Comparison of ENCODE assay signal across 32 mouse cellular contexts in the genomic region with DNA sequence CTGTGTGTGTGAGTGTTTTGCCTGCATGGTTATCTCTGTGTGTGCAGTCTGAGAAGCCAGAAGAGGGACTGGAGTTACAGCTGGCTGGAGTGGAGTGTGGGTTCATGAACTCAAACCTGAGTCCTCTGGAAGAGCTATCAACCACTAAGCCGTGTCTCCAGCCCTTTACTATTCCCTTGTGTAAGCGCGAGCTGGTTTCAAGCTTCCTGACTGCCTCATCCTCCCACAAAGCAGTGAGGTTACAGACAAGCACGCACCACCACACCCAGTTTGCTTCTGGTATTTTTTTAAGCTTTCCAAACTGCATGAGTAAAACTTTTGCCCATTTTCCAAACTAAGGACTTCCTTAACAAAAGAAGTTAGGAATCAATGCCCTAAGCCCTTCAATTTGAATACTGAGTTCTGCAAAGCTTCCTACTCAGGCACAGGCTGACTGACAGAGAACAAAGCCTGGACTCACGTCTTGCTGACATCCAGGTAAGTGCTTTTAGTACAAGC. TPM values are rescaled to one million over a fixed set of nuclear protein-coding genes. Genes with fewer than 3 reads are reported as not detected.
DNase-seq lines count a peak whose midpoint lies in the region; ATAC-seq and TF ChIP-seq lines count a peak whose summit lies in the region.
"Had no signal": no experiment of that assay in that cellular context is flagged by ENCODE, and none has a peak within 500 bp of the region (broad histone marks: within the 10 kb centered on the region; RNA-seq: fewer than 3 reads in every experiment).

No protein-coding gene starts in this region.

- TF ChIP-seq CTCF in gastrocnemius, adult 2 months (IDR thresholded peaks at IDR 0.05) = no peak
- TF ChIP-seq CTCF in ES-Bruce4 (IDR thresholded peaks at IDR 0.05; ENCODE audit: low read depth, low read length) = no peak
- TF ChIP-seq CTCF in embryonic fibroblast, embryonic 13.5 days (IDR thresholded peaks at IDR 0.05; ENCODE audit: borderline replicate concordance, insufficient read depth, low read length) = no peak

- H3K27me3 ChIP-seq in ES-Bruce4 (ENCODE audit: control insufficient read depth, insufficient read depth, low read length, poor library complexity, severe bottlenecking) = no peaks in the 10 kb centered on the region
- no peaks in the 10 kb centered on the region for H3K27me3 ChIP-seq in midbrain, embryonic 14.5 days (ENCODE audit: control insufficient read depth, insufficient read depth, low read length)
- H3K27me3 ChIP-seq: CH12.LX; forebrain, embryonic 12.5 days; forebrain, embryonic 15.5 days; heart, embryonic 12.5 days; heart, embryonic 15.5 days had no signal

- intact Hi-C loops in gastrocnemius, adult 2 months (cut with DNase I) = no loop called here

- peaks cover 4% of the 10 kb centered on the region for H3K4me1 ChIP-seq in ES-Bruce4 (ENCODE audit: control insufficient read depth, insufficient read depth, low read length)
- H3K4me1 ChIP-seq in embryonic fibroblast, embryonic 13.5 days (ENCODE audit: control insufficient read depth, insufficient read depth, low read length) = peaks cover 18% of the 10 kb centered on the region
- H3K4me1 ChIP-seq in midbrain, embryonic 14.5 days (ENCODE audit: control insufficient read depth, insufficient read depth, low read length) = peaks cover 10% of the 10 kb centered on the region

- H3K9me3 ChIP-seq in ES-Bruce4 (replicated peaks; ENCODE audit: control insufficient read depth, insufficient read depth, low read length, poor library complexity, severe bottlenecking) = no peaks in the 10 kb centered on the region
- H3K9me3 ChIP-seq in midbrain, embryonic 14.5 days (ENCODE audit: control insufficient read depth, low read length) = no peaks in the 10 kb centered on the region
- H3K9me3 ChIP-seq: forebrain, embryonic 12.5 days; forebrain, embryonic 15.5 days; heart, embryonic 12.5 days; heart, embryonic 15.5 days; hindbrain, embryonic 10.5 days had no signal

- peak overlapping the region; percentile 65 for H3K27ac ChIP-seq in gastrocnemius, adult 2 months
- H3K27ac ChIP-seq in ES-Bruce4 (ENCODE audit: insufficient read depth, low read length) = peak overlapping the region; percentile 62
- H3K27ac ChIP-seq in embryonic fibroblast, embryonic 13.5 days (ENCODE audit: insufficient read depth, low read length) = peak overlapping the region; percentile 93
- no peak overlapping the region for H3K27ac ChIP-seq in midbrain, embryonic 14.5 days (replicated peaks; ENCODE audit: low read depth, low read length)
- H3K27ac ChIP-seq: forebrain, embryonic 12.5 days; forebrain, embryonic 15.5 days; heart, embryonic 15.5 days; hindbrain, embryonic 10.5 days; hindbrain, embryonic 14.5 days; hindbrain, postnatal 0 days had no signal

- H3K9ac ChIP-seq in ES-Bruce4 (ENCODE audit: low read depth, poor library complexity, severe bottlenecking) = no peak overlapping the region
- H3K9ac ChIP-seq in midbrain, embryonic 14.5 days (replicated peaks; ENCODE audit: low read length) = no peak overlapping the region
- H3K9ac ChIP-seq: forebrain, embryonic 12.5 days; forebrain, embryonic 15.5 days; heart, embryonic 12.5 days; heart, embryonic 15.5 days; hindbrain, embryonic 14.5 days had no signal

- DNase-seq in gastrocnemius, adult 2 months = no peak
- DNase-seq in gastrocnemius, postnatal 10 days = no peak
- DNase-seq in right cerebral cortex, postnatal 4 days = no peak
- no peak for DNase-seq in midbrain, embryonic 14.5 days
- DNase-seq in thymus, postnatal 10 days (ENCODE audit: low spot score in 2 of 2) = no peak
- DNase-seq: adrenal gland, postnatal 10 days; adrenal gland, postnatal 36 days; cerebellum, adult 18-20 months; cerebellum, adult 9-10 months; cerebellum, postnatal 14 days; gastrocnemius, postnatal 25 days; heart, adult 18-20 months; heart, postnatal 10 days; heart, postnatal 36 days had no signal

- 84% methylated on average over 5 of the region's 5 CpGs for WGBS in midbrain, embryonic 14.5 days

- H3K4me2 ChIP-seq in midbrain, embryonic 14.5 days (ENCODE audit: low read length) = no peak overlapping the region
- H3K4me2 ChIP-seq: forebrain, embryonic 12.5 days; forebrain, embryonic 15.5 days; heart, embryonic 12.5 days; heart, embryonic 15.5 days; hindbrain, embryonic 14.5 days had no signal

- H3K36me3 ChIP-seq in ES-Bruce4 (ENCODE audit: control insufficient read depth, insufficient read depth, low read length, poor library complexity, severe bottlenecking) = peaks cover 93% of the 10 kb centered on the region
- H3K36me3 ChIP-seq in midbrain, embryonic 14.5 days (ENCODE audit: control insufficient read depth, insufficient read depth, low read length) = peaks cover 82% of the 10 kb centered on the region

- no peak for ATAC-seq in midbrain, embryonic 14.5 days (ENCODE audit: low FRiP score, low TSS enrichment)
- ATAC-seq: forebrain, embryonic 15.5 days; hindbrain, postnatal 0 days; intestine, postnatal 0 days had no signal

- no peak overlapping the region for H3K4me3 ChIP-seq in gastrocnemius, adult 2 months
- no peak overlapping the region for H3K4me3 ChIP-seq in ES-Bruce4 (ENCODE audit: low read depth, low read length)
- no peak overlapping the region for H3K4me3 ChIP-seq in embryonic fibroblast, embryonic 13.5 days (ENCODE audit: insufficient read depth, low read length)
- no peak overlapping the region for H3K4me3 ChIP-seq in midbrain, embryonic 14.5 days (replicated peaks; ENCODE audit: low read depth, low read length)
- H3K4me3 ChIP-seq: forebrain, embryonic 12.5 days; forebrain, embryonic 15.5 days; heart, embryonic 12.5 days; heart, embryonic 15.5 days; hindbrain, embryonic 10.5 days had no signal

- TF ChIP-seq POLR2A in ES-Bruce4 (IDR thresholded peaks at IDR 0.05; ENCODE audit: insufficient read depth, low read length) = no peak
- TF ChIP-seq POLR2A in embryonic fibroblast, embryonic 13.5 days (IDR thresholded peaks at IDR 0.05; ENCODE audit: low read depth, low read length) = no peak

- no peak for TF ChIP-seq EP300 in ES-Bruce4 (IDR thresholded peaks at IDR 0.05; ENCODE audit: insufficient read depth, low read depth, low read length)

RNA-seq across cellular contexts. Expression of a gene that starts 5.9 kb away (rescaled TPM):
- total RNA-seq in gastrocnemius, adult 2 months (2021) = 10 to 100 TPM; 64.7 to 66.3 TPM
- 10 to 100 TPM; 71.5 to 77.4 TPM for total RNA-seq in gastrocnemius, postnatal 10 days (2021)
- polyA plus RNA-seq in ES-Bruce4 (2011; ENCODE audit: insufficient read depth, insufficient read length, low read depth, missing spikeins) = 116 and 119 TPM in 2 replicates
- polyA plus RNA-seq in embryonic fibroblast, embryonic 13.5 days (2011; ENCODE audit: insufficient read length, low read depth, missing spikeins) = 91.2 and 117 TPM in 2 replicates
- polyA plus RNA-seq in midbrain, embryonic 14.5 days (2014; fragmentation: Nextera tagmentation; extraction: Ambion mirVana) = 125 TPM in 2 replicates

RNA-seq across cellular contexts. Expression of a gene that starts 35.9 kb away (rescaled TPM):
- total RNA-seq in gastrocnemius, adult 2 months (2021) = not detected
- not detected for total RNA-seq in gastrocnemius, postnatal 10 days (2021)
- polyA plus RNA-seq in ES-Bruce4 (2011; ENCODE audit: insufficient read depth, insufficient read length, low read depth, missing spikeins) = 0.10 TPM in 1 of 2 replicates, not detected in the other
- polyA plus RNA-seq in embryonic fibroblast, embryonic 13.5 days (2011; ENCODE audit: insufficient read length, low read depth, missing spikeins) = not detected in 2 replicates
- polyA plus RNA-seq in midbrain, embryonic 14.5 days (2014; fragmentation: Nextera tagmentation; extraction: Ambion mirVana) = not detected in 2 replicates
- total RNA-seq: adrenal gland, adult 18-20 months; adrenal gland, postnatal 10 days; adrenal gland, postnatal 36 days; CH12.LX; gastrocnemius, adult 18-20 months; gastrocnemius, postnatal 25 days; heart, adult 18-20 months; heart, postnatal 10 days; heart, postnatal 36 days; hindbrain, postnatal 0 days had no signal
- polyA plus RNA-seq: embryonic facial prominence, embryonic 11.5 days; embryonic facial prominence, embryonic 14.5 days; forebrain, embryonic 12.5 days; forebrain, embryonic 15.5 days; gonadal fat pad, adult 2 months; heart, embryonic 12.5 days; heart, embryonic 15.5 days; hindbrain, embryonic 10.5 days; hindbrain, embryonic 14.5 days; hindbrain, postnatal 0 days; intestine, embryonic 14.5 days; intestine, postnatal 0 days had no signal

RNA-seq across cellular contexts. Expression of a gene that starts 42.6 kb away (rescaled TPM):
- 10 to 100 TPM; 20.4 to 20.5 TPM for total RNA-seq in gastrocnemius, adult 2 months (2021)
- 10 to 100 TPM; 21.7 to 30.4 TPM for total RNA-seq in gastrocnemius, postnatal 10 days (2021)
- polyA plus RNA-seq in ES-Bruce4 (2011; ENCODE audit: insufficient read depth, insufficient read length, low read depth, missing spikeins) = 66.8 and 73.1 TPM in 2 replicates
- 36.3 and 40.6 TPM in 2 replicates for polyA plus RNA-seq in embryonic fibroblast, embryonic 13.5 days (2011; ENCODE audit: insufficient read length, low read depth, missing spikeins)
- polyA plus RNA-seq in midbrain, embryonic 14.5 days (2014; fragmentation: Nextera tagmentation; extraction: Ambion mirVana) = 59.7 and 65.8 TPM in 2 replicates

RNA-seq across cellular contexts. Expression of a gene that starts 42.7 kb away (rescaled TPM):
- 1 to 10 TPM in 1 of 2 experiments, not detected in 1; 1.2 TPM for total RNA-seq in gastrocnemius, adult 2 months (2021)
- total RNA-seq in gastrocnemius, postnatal 10 days (2021) = not detected
- 1.7 and 2.6 TPM in 2 replicates for polyA plus RNA-seq in ES-Bruce4 (2011; ENCODE audit: insufficient read depth, insufficient read length, low read depth, missing spikeins)
- polyA plus RNA-seq in embryonic fibroblast, embryonic 13.5 days (2011; ENCODE audit: insufficient read length, low read depth, missing spikeins) = not detected in 2 replicates
- 0.58 TPM in 1 of 2 replicates, not detected in the other for polyA plus RNA-seq in midbrain, embryonic 14.5 days (2014; fragmentation: Nextera tagmentation; extraction: Ambion mirVana)
- total RNA-seq: CH12.LX; hindbrain, postnatal 0 days had no signal
- polyA plus RNA-seq: embryonic facial prominence, embryonic 11.5 days; embryonic facial prominence, embryonic 14.5 days; forebrain, embryonic 12.5 days; heart, embryonic 12.5 days; hindbrain, embryonic 10.5 days; hindbrain, embryonic 14.5 days; hindbrain, postnatal 0 days; intestine, postnatal 0 days had no signal

RNA-seq across cellular contexts. Expression of a gene that starts 45.6 kb away (rescaled TPM):
- total RNA-seq in gastrocnemius, adult 2 months (2021) = not detected
- under 1 TPM; 0.36 to 0.54 TPM for total RNA-seq in gastrocnemius, postnatal 10 days (2021)
- not detected in 2 replicates for polyA plus RNA-seq in ES-Bruce4 (2011; ENCODE audit: insufficient read depth, insufficient read length, low read depth, missing spikeins)
- not detected in 2 replicates for polyA plus RNA-seq in embryonic fibroblast, embryonic 13.5 days (2011; ENCODE audit: insufficient read length, low read depth, missing spikeins)
- not detected in 2 replicates for polyA plus RNA-seq in midbrain, embryonic 14.5 days (2014; fragmentation: Nextera tagmentation; extraction: Ambion mirVana)
- total RNA-seq: adrenal gland, adult 18-20 months; adrenal gland, postnatal 36 days; CH12.LX; gastrocnemius, adult 18-20 months; gastrocnemius, postnatal 25 days; heart, postnatal 36 days; hindbrain, postnatal 0 days; MEL had no signal
- polyA plus RNA-seq: embryonic facial prominence, embryonic 14.5 days; forebrain, embryonic 12.5 days; forebrain, embryonic 15.5 days; heart, embryonic 12.5 days; heart, embryonic 15.5 days; hindbrain, embryonic 14.5 days; hindbrain, postnatal 0 days had no signal
